Mouse (Mus musculus): ENCODE data around the gene Shc1. TPM values are rescaled to one million over a fixed set of nuclear protein-coding genes. Genes with fewer than 3 reads are reported as not detected.

The Shc1 gene
- polyA plus RNA-seq, 1 experiment from 2014 or later: 67.7 TPM

DNA sequence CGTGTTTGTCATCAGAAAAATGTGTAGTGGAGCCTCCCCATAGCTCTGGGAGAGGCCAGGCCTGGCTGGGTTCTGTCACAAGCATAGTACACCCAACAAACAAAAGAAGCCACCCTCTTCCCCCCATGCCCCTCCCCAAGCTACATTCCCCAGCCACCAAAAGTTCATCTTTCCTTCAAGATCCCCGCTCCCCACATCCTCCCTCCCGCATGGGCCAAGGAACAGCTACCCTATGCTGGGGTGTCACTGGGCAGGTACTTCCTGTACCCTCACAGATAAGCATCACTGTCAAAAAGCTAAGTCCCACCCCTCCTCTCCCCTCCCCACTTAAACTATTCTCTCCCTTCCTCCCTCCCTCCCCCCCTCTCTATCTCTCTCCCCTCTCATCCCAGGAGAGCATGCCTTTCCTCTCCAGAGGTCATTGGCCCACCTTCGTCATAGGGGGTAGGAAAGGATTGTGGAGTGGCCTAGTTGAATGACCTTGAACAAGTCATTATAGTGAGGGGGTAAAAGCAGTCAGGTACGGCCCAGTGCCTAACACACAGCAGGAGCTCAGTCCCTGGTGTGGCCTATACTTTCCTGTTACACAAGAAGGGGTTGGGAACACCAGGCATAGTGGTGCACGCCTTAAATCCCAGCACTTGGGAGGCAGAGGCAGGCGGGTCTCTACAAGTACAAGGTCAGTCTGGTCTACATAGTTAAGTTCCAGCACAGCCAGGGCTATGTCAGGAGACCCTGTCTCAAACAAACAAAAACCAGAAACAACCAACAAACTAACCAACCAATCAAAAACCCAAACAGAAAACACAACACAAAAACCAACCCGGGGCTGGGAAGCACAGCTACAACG, 36.0 kb upstream of the Shc1 start:
- peaks cover 9% of the 10 kb centered on the region; the same call in 1 of the 2 replicates for H3K36me3 ChIP-seq (ENCODE audit: control insufficient read depth, insufficient read depth)
- H3K4me1 ChIP-seq (ENCODE audit: control insufficient read depth, insufficient read depth, low read length): peaks cover 3% of the 10 kb centered on the region; the same call in 1 of the 2 replicates
- H3K9me3 ChIP-seq (replicated peaks; ENCODE audit: control insufficient read depth, low read length): no peaks in the 10 kb centered on the region
- H3K27ac ChIP-seq (ENCODE audit: low read length): no peak overlapping the region
- H3K9ac ChIP-seq (ENCODE audit: low read length): no peak overlapping the region
- no peak overlapping the region for H3K4me2 ChIP-seq (ENCODE audit: low read depth, low read length)
- ATAC-seq (replicated peaks; ENCODE audit: extremely low read depth, insufficient read depth, low FRiP score): no peak
- H3K4me3 ChIP-seq (ENCODE audit: low read length): no peak overlapping the region
- no peaks in the 10 kb centered on the region for H3K27me3 ChIP-seq (ENCODE audit: control insufficient read depth, insufficient read depth, low read length)
- WGBS: 88% methylated on average over 9 of the region's 9 CpGs

DNA sequence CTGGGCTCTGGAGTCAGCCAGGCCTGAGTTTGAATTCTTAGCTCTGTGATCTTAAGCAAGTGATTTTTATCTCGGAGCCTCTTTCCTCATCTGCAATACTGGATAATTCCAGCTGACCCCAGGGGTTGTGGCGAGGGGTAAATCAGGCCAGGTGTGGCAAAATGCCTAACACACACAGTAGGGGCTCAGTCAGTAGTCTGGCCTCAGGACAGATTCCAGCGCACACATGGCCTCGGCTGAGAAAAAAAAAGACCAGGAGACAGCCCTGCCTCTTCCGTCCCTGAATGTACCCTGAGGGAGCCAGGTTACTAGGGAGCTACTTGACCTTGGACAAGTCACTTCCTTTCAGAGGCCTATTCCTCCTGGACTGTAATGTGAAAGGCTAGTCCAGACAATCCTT, 35.3 kb upstream of the Shc1 start:
- Histone ChIP-seq H3K27me3 (ENCODE audit: control insufficient read depth, insufficient read depth, low read length) (no peaks in the 10 kb centered on the region), H3K9me3 (replicated peaks; ENCODE audit: control insufficient read depth, low read length) (no peaks in the 10 kb centered on the region), H3K9ac (ENCODE audit: low read length) (no peak overlapping the region), H3K4me1 (ENCODE audit: control insufficient read depth, insufficient read depth, low read length) (peaks cover 6% of the 10 kb centered on the region; the same call in 1 of the 2 replicates), H3K4me2 (ENCODE audit: low read depth, low read length) (no peak overlapping the region), H3K36me3 (ENCODE audit: control insufficient read depth, insufficient read depth) (peaks cover 9% of the 10 kb centered on the region; the same call in 1 of the 2 replicates), H3K27ac (ENCODE audit: low read length) (no peak overlapping the region), H3K4me3 (ENCODE audit: low read length) (no peak overlapping the region)
- ATAC-seq (replicated peaks; ENCODE audit: extremely low read depth, insufficient read depth, low FRiP score): no peak
- WGBS: 80% methylated on average over 5 of the region's 5 CpGs

GRCm38 (mm10) chr3:89383651-89384255, 34.5 kb upstream of the Shc1 start:
- Histone ChIP-seq H3K36me3 (ENCODE audit: control insufficient read depth, insufficient read depth) (peaks cover 9% of the 10 kb centered on the region; the same call in 1 of the 2 replicates), H3K4me2 (ENCODE audit: low read depth, low read length) (no peak overlapping the region), H3K27me3 (ENCODE audit: control insufficient read depth, insufficient read depth, low read length) (no peaks in the 10 kb centered on the region), H3K4me1 (ENCODE audit: control insufficient read depth, insufficient read depth, low read length) (peaks cover 4% of the 10 kb centered on the region; the same call in 1 of the 2 replicates), H3K4me3 (ENCODE audit: low read length) (no peak overlapping the region), H3K9ac (ENCODE audit: low read length) (no peak overlapping the region), H3K27ac (ENCODE audit: low read length) (no peak overlapping the region), H3K9me3 (replicated peaks; ENCODE audit: control insufficient read depth, low read length) (no peaks in the 10 kb centered on the region)
- 77% methylated on average over 5 of the region's 5 CpGs for WGBS
- no peak for ATAC-seq (replicated peaks; ENCODE audit: extremely low read depth, insufficient read depth, low FRiP score)

GRCm38 (mm10) chr3:89384331-89385076, 33.7 kb upstream of the Shc1 start:
- no peak overlapping the region for H3K4me2 ChIP-seq (ENCODE audit: low read depth, low read length)
- H3K27ac ChIP-seq (ENCODE audit: low read length): no peak overlapping the region
- no peaks in the 10 kb centered on the region for H3K27me3 ChIP-seq (ENCODE audit: control insufficient read depth, insufficient read depth, low read length)
- peaks cover 6% of the 10 kb centered on the region; the same call in 1 of the 2 replicates for H3K36me3 ChIP-seq (ENCODE audit: control insufficient read depth, insufficient read depth)
- ATAC-seq (replicated peaks; ENCODE audit: extremely low read depth, insufficient read depth, low FRiP score): no peak
- WGBS: 74% methylated on average over 9 of the region's 12 CpGs
- no peaks in the 10 kb centered on the region for H3K9me3 ChIP-seq (replicated peaks; ENCODE audit: control insufficient read depth, low read length)
- no peak overlapping the region for H3K9ac ChIP-seq (ENCODE audit: low read length)
- H3K4me3 ChIP-seq (ENCODE audit: low read length): no peak overlapping the region
- H3K4me1 ChIP-seq (ENCODE audit: control insufficient read depth, insufficient read depth, low read length): peaks cover 3% of the 10 kb centered on the region; the same call in 1 of the 2 replicates

GRCm38 (mm10) chr3:89385451-89385850, 32.8 kb upstream of the Shc1 start:
- Histone ChIP-seq H3K9me3 (replicated peaks; ENCODE audit: control insufficient read depth, low read length) (no peaks in the 10 kb centered on the region), H3K9ac (ENCODE audit: low read length) (no peak overlapping the region), H3K4me3 (ENCODE audit: low read length) (no peak overlapping the region), H3K36me3 (ENCODE audit: control insufficient read depth, insufficient read depth) (peaks cover 1% of the 10 kb centered on the region; the same call in 1 of the 2 replicates), H3K4me1 (ENCODE audit: control insufficient read depth, insufficient read depth, low read length) (peaks cover 7% of the 10 kb centered on the region), H3K27ac (ENCODE audit: low read length) (no peak overlapping the region), H3K4me2 (ENCODE audit: low read depth, low read length) (no peak overlapping the region), H3K27me3 (ENCODE audit: control insufficient read depth, insufficient read depth, low read length) (no peaks in the 10 kb centered on the region)
- ATAC-seq (replicated peaks; ENCODE audit: extremely low read depth, insufficient read depth, low FRiP score): no peak
- WGBS: 44% methylated on average over 11 of the region's 11 CpGs

DNA sequence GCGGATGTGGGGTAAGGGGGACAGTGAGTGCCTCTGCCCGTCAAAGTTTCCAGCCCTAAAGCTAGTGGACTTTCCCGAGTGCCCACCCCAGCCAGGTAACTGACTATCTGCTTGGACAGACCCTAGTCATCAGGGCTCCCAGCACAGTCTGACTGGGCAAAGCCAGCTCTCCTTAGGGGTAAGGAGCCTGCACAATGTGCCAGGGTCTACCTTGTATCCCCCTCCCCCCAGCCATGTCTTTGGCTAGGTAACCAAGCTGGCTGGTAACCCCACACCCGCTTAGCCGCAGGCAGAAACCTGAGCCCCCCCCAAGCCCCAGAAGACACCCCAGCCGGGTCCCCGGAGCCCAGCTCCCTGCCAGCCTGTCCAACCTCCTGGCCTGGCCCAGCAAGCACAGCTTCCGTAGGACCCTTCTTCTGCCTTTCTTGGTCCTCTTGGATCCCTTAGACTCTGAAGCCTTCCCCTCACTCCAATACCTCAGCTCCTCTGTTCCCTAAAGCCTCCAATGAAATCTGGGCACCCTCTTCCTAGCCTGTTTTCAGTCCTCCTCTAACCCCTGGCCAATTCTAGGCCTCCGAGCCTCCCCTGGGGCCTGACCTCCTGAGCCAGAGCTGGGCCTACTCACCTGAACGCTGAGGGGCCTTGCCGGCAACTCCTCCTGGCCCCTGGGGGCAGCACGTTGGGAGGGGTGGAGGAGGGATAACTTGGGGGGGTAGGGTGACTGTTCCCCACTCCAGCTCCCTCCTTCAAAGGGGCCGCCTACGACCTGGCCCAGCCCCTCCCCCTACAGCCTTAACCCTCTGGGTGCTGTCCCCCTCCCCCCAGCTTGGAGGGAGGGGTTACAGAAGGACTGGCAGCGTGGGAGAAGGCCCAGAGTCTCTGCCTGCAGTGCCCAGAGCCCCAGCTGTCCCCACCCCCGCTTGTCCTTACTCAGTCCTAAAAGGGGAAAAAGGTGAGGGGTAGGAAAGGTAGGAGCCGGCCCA, 31.5 kb upstream of the Shc1 start:
- no peak for ATAC-seq (replicated peaks; ENCODE audit: extremely low read depth, insufficient read depth, low FRiP score)
- no peak overlapping the region for H3K4me3 ChIP-seq (ENCODE audit: low read length)
- no peak overlapping the region for H3K9ac ChIP-seq (ENCODE audit: low read length)
- WGBS: 62% methylated on average over 17 of the region's 17 CpGs
- no peaks in the 10 kb centered on the region for H3K9me3 ChIP-seq (replicated peaks; ENCODE audit: control insufficient read depth, low read length)
- H3K27me3 ChIP-seq (ENCODE audit: control insufficient read depth, insufficient read depth, low read length): no peaks in the 10 kb centered on the region
- no peak overlapping the region for H3K27ac ChIP-seq (ENCODE audit: low read length)
- H3K4me1 ChIP-seq (ENCODE audit: control insufficient read depth, insufficient read depth, low read length): peaks cover 15% of the 10 kb centered on the region
- H3K36me3 ChIP-seq (ENCODE audit: control insufficient read depth, insufficient read depth): no peaks in the 10 kb centered on the region
- H3K4me2 ChIP-seq (ENCODE audit: low read depth, low read length): no peak overlapping the region

- H3K4me2 ChIP-seq (ENCODE audit: low read depth, low read length): no peak overlapping the region
- H3K9ac ChIP-seq (ENCODE audit: low read length): no peak overlapping the region
These were observed 30.6 kb upstream of the Shc1 start for GRCm38 (mm10) chr3:89387632-89388031.

DNA sequence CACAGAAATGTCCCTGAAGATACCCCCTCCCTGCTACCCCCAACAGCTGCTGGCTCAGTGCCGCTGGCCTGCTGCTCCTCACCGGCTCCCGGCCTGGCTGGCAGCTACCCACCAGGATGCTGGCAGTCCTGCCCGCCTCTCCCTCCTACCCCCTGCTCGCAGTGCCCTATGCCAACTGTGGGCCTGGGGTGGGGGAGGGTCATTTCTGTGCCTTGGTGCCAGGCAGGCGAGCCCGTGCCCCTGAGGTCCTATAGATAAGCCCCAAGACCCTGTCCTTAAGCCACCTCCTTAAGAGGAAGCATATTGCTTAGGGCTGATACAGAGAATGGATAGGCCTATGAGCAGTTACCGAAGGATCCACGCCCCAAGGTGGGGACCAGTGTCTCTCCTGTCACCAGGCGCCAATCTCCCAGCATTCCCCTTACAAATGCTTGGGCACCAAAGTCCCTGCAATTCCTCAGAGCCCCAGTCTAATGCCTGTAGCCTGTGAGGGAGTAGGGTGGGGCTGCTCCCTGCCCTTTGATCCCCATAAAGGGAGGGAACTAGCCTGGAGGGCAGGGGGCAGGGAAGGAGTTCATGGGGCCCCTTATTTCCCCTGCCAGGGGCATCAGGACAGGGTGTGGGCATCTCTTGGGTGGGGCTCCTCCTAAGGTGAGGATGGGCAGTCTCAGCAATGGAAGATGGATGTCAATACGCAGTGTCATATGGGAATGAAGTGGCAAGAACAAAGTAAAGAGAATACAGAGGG, 29.9 kb upstream of the Shc1 start:
- H3K4me1 ChIP-seq (ENCODE audit: control insufficient read depth, insufficient read depth, low read length): peaks cover 15% of the 10 kb centered on the region
- H3K4me2 ChIP-seq (ENCODE audit: low read depth, low read length): no peak overlapping the region
- H3K9ac ChIP-seq (ENCODE audit: low read length): no peak overlapping the region
- ATAC-seq (replicated peaks; ENCODE audit: extremely low read depth, insufficient read depth, low FRiP score): no peak
- no peak overlapping the region for H3K27ac ChIP-seq (ENCODE audit: low read length)
- no peak overlapping the region for H3K4me3 ChIP-seq (ENCODE audit: low read length)
- WGBS: 74% methylated on average over 11 of the region's 11 CpGs
- no peaks in the 10 kb centered on the region for H3K36me3 ChIP-seq (ENCODE audit: control insufficient read depth, insufficient read depth)
- H3K27me3 ChIP-seq (ENCODE audit: control insufficient read depth, insufficient read depth, low read length): no peaks in the 10 kb centered on the region
- H3K9me3 ChIP-seq (replicated peaks; ENCODE audit: control insufficient read depth, low read length): no peaks in the 10 kb centered on the region

More at GRCm38 (mm10) chr3:89387632-89388031, 30.6 kb upstream of the Shc1 start:
- Histone ChIP-seq H3K36me3 (ENCODE audit: control insufficient read depth, insufficient read depth) (no peaks in the 10 kb centered on the region), H3K4me1 (ENCODE audit: control insufficient read depth, insufficient read depth, low read length) (peaks cover 15% of the 10 kb centered on the region), H3K27ac (ENCODE audit: low read length) (no peak overlapping the region), H3K9me3 (replicated peaks; ENCODE audit: control insufficient read depth, low read length) (no peaks in the 10 kb centered on the region), H3K4me3 (ENCODE audit: low read length) (no peak overlapping the region), H3K27me3 (ENCODE audit: control insufficient read depth, insufficient read depth, low read length) (no peaks in the 10 kb centered on the region)
- 85% methylated on average over 11 of the region's 11 CpGs for WGBS
- ATAC-seq (replicated peaks; ENCODE audit: extremely low read depth, insufficient read depth, low FRiP score): no peak
